1 mouse cellular context compared by ENCODE assay signal in the genomic region with DNA sequence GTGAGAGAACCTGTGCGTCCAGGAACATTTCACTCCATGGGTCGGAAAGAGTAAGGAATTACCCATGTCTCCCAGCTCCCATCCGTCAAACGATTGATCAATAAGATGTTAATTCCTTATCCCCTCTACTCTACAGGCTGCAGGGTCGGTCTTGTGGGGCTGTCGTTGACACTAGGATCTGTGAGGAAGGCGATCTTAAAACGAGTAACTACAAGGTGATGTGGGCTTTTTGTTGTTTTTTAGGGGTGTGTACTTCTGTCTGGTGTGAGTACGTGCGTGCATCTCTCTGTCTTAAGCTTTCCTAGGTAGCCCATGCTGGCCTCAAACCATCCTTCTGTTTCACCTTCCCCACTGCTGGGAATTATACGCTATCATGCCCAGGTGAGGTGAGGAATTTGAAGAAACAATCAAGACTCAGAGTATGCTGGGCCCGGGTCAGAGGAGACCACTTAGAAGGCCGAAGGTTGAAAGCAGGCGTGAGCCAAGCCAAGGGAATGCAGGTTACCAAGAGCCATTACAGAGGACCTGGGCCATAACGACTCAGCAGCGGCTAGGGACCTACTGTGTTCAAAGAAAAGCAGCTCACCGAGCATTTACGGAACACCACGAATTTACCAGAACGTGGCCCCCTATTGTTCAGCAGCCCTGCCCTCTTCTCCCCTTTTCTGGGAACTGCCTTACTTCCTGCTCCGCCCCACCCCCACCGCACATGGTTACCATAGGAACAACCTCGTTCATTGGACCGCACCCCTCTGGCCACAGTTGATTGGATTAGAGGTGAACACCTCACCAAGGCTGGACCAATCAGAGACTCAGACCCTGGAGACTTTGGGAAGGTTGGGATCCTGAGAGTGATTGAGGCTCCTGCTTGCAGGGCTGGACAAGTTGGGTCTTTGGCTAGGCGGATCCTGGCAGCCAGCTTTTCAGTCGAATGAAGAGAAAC.
TF ChIP-seq lines count a peak whose summit lies in the region.

No protein-coding gene starts in this region.

TF ChIP-seq in MEL, 35 proteins besides CTCF, POLR2A, EP300 and RAD21:
- TF ChIP-seq SIN3A (IDR thresholded peaks at IDR 0.05; ENCODE audit: low read length): peak; percentile 73
- peak; percentile 35; the same call in 1 of the 2 replicates for TF ChIP-seq MXI1 (IDR thresholded peaks at IDR 0.05; ENCODE audit: low read depth, low read length)
- TF ChIP-seq GATA1 (IDR thresholded peaks at IDR 0.05; ENCODE audit: low read depth, low read length): no peak
- peak; percentile 58; the same call in 1 of the 2 replicates for TF ChIP-seq MAZ (IDR thresholded peaks at IDR 0.05; ENCODE audit: low read depth, low read length)
- peak; percentile 56 for TF ChIP-seq HCFC1 (IDR thresholded peaks at IDR 0.05; ENCODE audit: low read depth, low read length)
- TF ChIP-seq CHD2 (IDR thresholded peaks at IDR 0.05; ENCODE audit: low read length): peak; percentile 72
- TF ChIP-seq ELF1 (IDR thresholded peaks at IDR 0.05; ENCODE audit: low read depth, low read length): peak; percentile 84
- 0 out of 2 replicates have a peak, but pooled peaks have one; percentile 6 for TF ChIP-seq BHLHE40 (IDR thresholded peaks at IDR 0.05; ENCODE audit: borderline replicate concordance, low read depth, low read length)
- peak; percentile 19; the same call in 1 of the 2 replicates for TF ChIP-seq TBP (IDR thresholded peaks at IDR 0.05; ENCODE audit: low read depth, low read length)
- no peak for TF ChIP-seq UBTF (IDR thresholded peaks at IDR 0.05; ENCODE audit: borderline replicate concordance, insufficient read depth, low read depth, low read length)
- no peak for TF ChIP-seq USF2 (IDR thresholded peaks at IDR 0.05; ENCODE audit: borderline replicate concordance in 1 of 2, insufficient read depth in 1 of 2, low read depth in 1 of 2, low read length in 2 of 2)
- peak; percentile 51 for TF ChIP-seq NELFE (IDR thresholded peaks at IDR 0.05; ENCODE audit: low read depth, low read length)
- 0 out of 2 replicates have a peak, but pooled peaks have one; percentile 36 for TF ChIP-seq MYC (IDR thresholded peaks at IDR 0.05; ENCODE audit: low read depth, low read length)
